Mouse (Mus musculus): ENCODE data around the gene Tppp3. TPM values are rescaled to one million over a fixed set of nuclear protein-coding genes. Genes with fewer than 3 reads are reported as not detected.

Gene Tppp3
- polyA plus RNA-seq, 2 experiments: 0.60 to 0.63 TPM

DNA sequence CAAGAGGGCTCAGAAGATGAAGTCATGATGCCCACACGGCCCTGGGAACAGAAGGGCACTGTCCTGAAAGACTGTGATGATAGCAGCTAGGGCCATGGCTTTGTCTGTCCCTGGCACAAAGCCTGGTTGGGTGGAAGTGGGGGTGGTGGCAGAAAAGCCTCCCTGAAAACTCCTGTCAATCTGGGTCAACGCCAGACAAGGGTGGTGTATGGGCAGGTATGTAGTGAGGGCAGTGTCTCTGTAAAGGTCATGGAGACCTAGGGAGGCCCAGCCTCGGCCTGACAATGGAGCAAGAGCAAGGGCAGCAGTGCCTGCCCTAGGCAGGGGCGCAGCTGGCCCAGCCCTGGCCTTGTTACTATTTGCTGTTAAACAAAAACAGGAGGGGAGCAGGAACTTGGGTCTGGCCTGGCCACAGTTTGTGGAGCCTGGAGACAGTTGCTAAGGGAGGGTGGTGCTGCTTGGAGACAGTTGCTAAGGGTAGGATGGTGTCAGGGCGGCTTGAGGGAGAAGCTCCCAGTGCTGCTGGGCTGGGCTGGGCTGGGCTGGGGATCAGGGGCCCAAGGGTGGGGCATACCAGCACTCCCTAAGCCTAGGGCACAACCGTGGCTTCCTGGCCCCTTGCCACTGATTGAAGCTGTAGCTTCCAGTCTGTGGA is 2.2 kb downstream of the Tppp3 start:
- peaks cover 16 to 21% of the 10 kb centered on the region in 2 experiments for H3K4me1 ChIP-seq (replicated peaks; ENCODE audit: control insufficient read depth in 2 of 2, insufficient read depth in 2 of 2, low read length in 1 of 2)
- DNase-seq (ENCODE audit: low read depth in 3 of 3, low spot score in 3 of 3) (peak in 2 of 3 experiments; percentile 36 to 38), ATAC-seq (ENCODE audit: insufficient read depth) (peak; percentile 61)
- peaks cover 38% of the 10 kb centered on the region for H3K27me3 ChIP-seq (ENCODE audit: control insufficient read depth, insufficient read depth, low read length)
- TF ChIP-seq EP300 (IDR thresholded peaks at IDR 0.05; ENCODE audit: low read depth): no peak
- no peak for TF ChIP-seq CTCF (IDR thresholded peaks at IDR 0.05; ENCODE audit: low read depth)
- no peak overlapping the region for H3K9ac ChIP-seq (replicated peaks)
- H3K9me3 ChIP-seq (ENCODE audit: control insufficient read depth, low read length): no peaks in the 10 kb centered on the region
- no peak overlapping the region for H3K27ac ChIP-seq
- H3K36me3 ChIP-seq (replicated peaks; ENCODE audit: control insufficient read depth, insufficient read depth, low read depth): no peaks in the 10 kb centered on the region
- 42% methylated on average over 6 of the region's 6 CpGs for WGBS (ENCODE audit: insufficient replicate concordance)
- H3K4me2 ChIP-seq (ENCODE audit: low read depth): no peak overlapping the region
- H3K4me3 ChIP-seq (ENCODE audit: insufficient read depth in 1 of 2, low read depth in 2 of 2, low read length in 2 of 2): no peak overlapping the region

DNA sequence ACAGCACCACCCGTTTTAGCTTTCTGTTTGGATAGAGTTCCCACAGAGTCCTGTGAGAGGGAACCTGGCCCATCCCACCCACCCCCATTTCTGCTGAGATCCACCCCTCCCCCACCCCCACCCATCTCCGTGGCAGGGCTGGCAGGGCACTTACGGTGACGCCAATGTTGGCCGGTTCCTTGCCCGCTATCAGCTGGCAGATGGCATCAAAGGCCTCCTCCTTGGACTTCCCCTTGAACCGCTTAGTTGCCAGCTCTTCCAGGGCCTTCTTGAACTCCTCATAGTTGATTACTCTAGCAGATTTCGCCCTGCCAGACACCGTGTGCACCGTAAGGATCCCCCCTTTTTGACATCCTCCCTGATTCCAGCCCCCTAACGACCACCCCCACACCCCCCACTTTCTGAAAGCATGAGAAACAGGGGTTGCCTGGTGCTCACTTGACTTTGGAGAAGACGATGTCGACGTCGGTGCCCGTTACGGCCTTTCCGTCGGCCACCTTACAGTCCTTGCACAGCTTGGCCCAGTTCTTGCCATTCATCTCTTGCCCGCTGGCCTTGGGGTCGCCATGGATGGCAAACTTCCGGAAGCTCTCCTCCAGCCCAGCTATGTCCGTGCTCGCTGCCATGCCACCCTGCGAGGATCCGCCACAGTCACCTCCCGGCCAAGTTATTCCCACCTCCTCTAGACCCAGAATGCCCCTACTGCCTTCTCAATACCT is 3.2 kb downstream of the Tppp3 start:
- Histone ChIP-seq H3K36me3 (replicated peaks; ENCODE audit: control insufficient read depth, insufficient read depth, low read depth) (no peaks in the 10 kb centered on the region), H3K27me3 (ENCODE audit: control insufficient read depth, insufficient read depth, low read length) (peaks cover 28% of the 10 kb centered on the region), H3K9me3 (ENCODE audit: control insufficient read depth, low read length) (no peaks in the 10 kb centered on the region), H3K4me3 (ENCODE audit: insufficient read depth in 1 of 2, low read depth in 2 of 2, low read length in 2 of 2) (no peak overlapping the region), H3K4me1 (replicated peaks; ENCODE audit: control insufficient read depth in 2 of 2, insufficient read depth in 2 of 2, low read length in 1 of 2) (peaks cover 16 to 21% of the 10 kb centered on the region in 2 experiments), H3K9ac (replicated peaks) (no peak overlapping the region), H3K4me2 (ENCODE audit: low read depth) (no peak overlapping the region), H3K27ac (no peak overlapping the region)
- ATAC-seq (ENCODE audit: insufficient read depth) (no peak), DNase-seq (ENCODE audit: low read depth in 3 of 3, low spot score in 3 of 3) (no peak)
- WGBS (ENCODE audit: insufficient replicate concordance): 77% methylated on average over 27 of the region's 27 CpGs
- no peak for TF ChIP-seq EP300 (IDR thresholded peaks at IDR 0.05; ENCODE audit: low read depth)
- TF ChIP-seq CTCF (IDR thresholded peaks at IDR 0.05; ENCODE audit: low read depth): no peak

GRCm38 (mm10) chr8:105467396-105467985 is 3.8 kb downstream of the Tppp3 start:
- no peak overlapping the region for H3K4me2 ChIP-seq (ENCODE audit: low read depth)
- H3K27ac ChIP-seq: no peak overlapping the region
- H3K4me1 ChIP-seq (replicated peaks; ENCODE audit: control insufficient read depth in 2 of 2, insufficient read depth in 2 of 2, low read length in 1 of 2): peaks cover 16 to 21% of the 10 kb centered on the region in 2 experiments
- ATAC-seq (ENCODE audit: insufficient read depth) (no peak), DNase-seq (ENCODE audit: low read depth in 3 of 3, low spot score in 3 of 3) (no peak)
- H3K9ac ChIP-seq (replicated peaks): no peak overlapping the region
- H3K4me3 ChIP-seq (ENCODE audit: insufficient read depth in 1 of 2, low read depth in 2 of 2, low read length in 2 of 2): no peak overlapping the region
- TF ChIP-seq EP300 (IDR thresholded peaks at IDR 0.05; ENCODE audit: low read depth) (no peak), CTCF (IDR thresholded peaks at IDR 0.05; ENCODE audit: low read depth) (no peak)
- H3K9me3 ChIP-seq (ENCODE audit: control insufficient read depth, low read length): no peaks in the 10 kb centered on the region
- no peaks in the 10 kb centered on the region for H3K36me3 ChIP-seq (replicated peaks; ENCODE audit: control insufficient read depth, insufficient read depth, low read depth)
- WGBS (ENCODE audit: insufficient replicate concordance): 84% methylated on average over 10 of the region's 10 CpGs
- H3K27me3 ChIP-seq (ENCODE audit: control insufficient read depth, insufficient read depth, low read length): peaks cover 21% of the 10 kb centered on the region

DNA sequence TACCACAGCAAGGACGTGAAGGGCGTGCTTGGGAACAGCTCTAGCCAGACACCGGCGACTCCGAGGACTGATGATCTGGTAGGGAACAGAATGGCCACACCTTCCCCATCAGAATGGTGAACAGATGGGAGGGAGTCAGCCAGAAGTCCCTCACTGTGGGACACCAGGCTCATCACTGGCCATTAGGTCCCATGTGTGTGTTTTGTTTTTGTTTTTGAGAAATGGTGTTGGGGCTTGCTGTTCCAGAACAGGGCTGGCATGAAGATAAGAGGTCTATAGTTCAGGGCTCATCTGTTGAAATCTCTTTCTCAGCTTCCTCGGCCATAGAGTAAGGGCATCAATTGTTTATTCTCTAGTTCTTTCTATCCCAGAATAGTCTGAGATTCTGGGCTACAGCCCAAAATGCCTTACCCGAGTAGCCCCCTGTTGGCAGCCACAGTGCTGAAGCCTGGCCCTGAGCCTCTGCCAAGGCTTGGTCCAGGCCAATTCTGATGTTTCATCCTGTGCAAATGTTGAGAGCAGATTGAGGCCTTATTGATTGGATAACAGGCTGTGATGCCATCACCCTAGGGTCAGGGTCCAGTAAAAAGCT is 4.5 kb downstream of the Tppp3 start:
- 70% methylated on average over 7 of the region's 7 CpGs for WGBS (ENCODE audit: insufficient replicate concordance)
- H3K4me2 ChIP-seq (ENCODE audit: low read depth): no peak overlapping the region
- no peak for ATAC-seq (ENCODE audit: insufficient read depth)
- H3K4me3 ChIP-seq (ENCODE audit: insufficient read depth in 1 of 2, low read depth in 2 of 2, low read length in 2 of 2): no peak overlapping the region
- TF ChIP-seq CTCF (IDR thresholded peaks at IDR 0.05; ENCODE audit: low read depth) (no peak), EP300 (IDR thresholded peaks at IDR 0.05; ENCODE audit: low read depth) (no peak)
- H3K27me3 ChIP-seq (ENCODE audit: control insufficient read depth, insufficient read depth, low read length): peaks cover 14% of the 10 kb centered on the region
- no peak for DNase-seq (ENCODE audit: low read depth in 3 of 3, low spot score in 3 of 3)
- no peaks in the 10 kb centered on the region for H3K9me3 ChIP-seq (ENCODE audit: control insufficient read depth, low read length)
- no peak overlapping the region for H3K9ac ChIP-seq (replicated peaks)
- H3K4me1 ChIP-seq (replicated peaks; ENCODE audit: control insufficient read depth in 2 of 2, insufficient read depth in 2 of 2, low read length in 1 of 2): peaks cover 16 to 21% of the 10 kb centered on the region in 2 experiments
- H3K36me3 ChIP-seq (replicated peaks; ENCODE audit: control insufficient read depth, insufficient read depth, low read depth): no peaks in the 10 kb centered on the region
- no peak overlapping the region for H3K27ac ChIP-seq

DNA sequence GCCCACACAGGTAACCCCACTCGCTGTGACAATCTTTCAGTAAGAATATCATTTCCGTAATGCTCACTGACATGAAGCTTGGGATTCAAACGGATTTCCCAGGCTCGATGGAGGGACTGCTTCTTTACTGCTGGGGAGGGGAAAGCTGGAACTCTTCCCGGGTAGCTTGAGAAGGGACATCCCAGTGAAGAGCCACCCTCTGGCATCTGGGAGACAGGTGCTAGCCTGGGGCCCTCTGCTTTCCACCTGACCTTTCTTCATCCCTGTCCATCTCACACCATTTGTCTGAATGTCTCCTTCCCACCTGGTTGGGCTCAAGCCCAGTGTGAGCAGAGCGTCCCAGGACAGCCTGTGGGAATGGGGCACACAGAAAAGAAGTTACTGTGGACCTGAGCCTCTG is 5.1 kb downstream of the Tppp3 start:
- H3K36me3 ChIP-seq (replicated peaks; ENCODE audit: control insufficient read depth, insufficient read depth, low read depth): no peaks in the 10 kb centered on the region
- H3K4me1 ChIP-seq (replicated peaks; ENCODE audit: control insufficient read depth in 2 of 2, insufficient read depth in 2 of 2, low read length in 1 of 2): peaks cover 16 to 17% of the 10 kb centered on the region in 2 experiments
- TF ChIP-seq CTCF (IDR thresholded peaks at IDR 0.05; ENCODE audit: low read depth): no peak
- no peak for TF ChIP-seq EP300 (IDR thresholded peaks at IDR 0.05; ENCODE audit: low read depth)
- no peaks in the 10 kb centered on the region for H3K9me3 ChIP-seq (ENCODE audit: control insufficient read depth, low read length)
- DNase-seq (ENCODE audit: low read depth in 3 of 3, low spot score in 3 of 3) (no peak), ATAC-seq (ENCODE audit: insufficient read depth) (no peak)
- no peak overlapping the region for H3K27ac ChIP-seq
- 68% methylated on average over 6 of the region's 6 CpGs for WGBS (ENCODE audit: insufficient replicate concordance)
- no peak overlapping the region for H3K4me3 ChIP-seq (ENCODE audit: insufficient read depth in 1 of 2, low read depth in 2 of 2, low read length in 2 of 2)
- H3K9ac ChIP-seq (replicated peaks): no peak overlapping the region
- peaks cover 10% of the 10 kb centered on the region for H3K27me3 ChIP-seq (ENCODE audit: control insufficient read depth, insufficient read depth, low read length)
- no peak overlapping the region for H3K4me2 ChIP-seq (ENCODE audit: low read depth)

All from liver, embryonic 14.5 days (tissue).